Mouse (Mus musculus) lung, embryonic 16.5 days (tissue): ENCODE measurements around the gene Olfr228. TPM values are rescaled to one million over a fixed set of nuclear protein-coding genes. Genes with fewer than 3 reads are reported as not detected.

Source experiments
- polyA plus RNA-seq: library from polyadenylated mRNA; unstranded; fragments of >200 nt; fragmentation: Nextera tagmentation; extraction: Ambion mirVana; gene quantifications from 2 replicates; pipeline ENCODE4 v1.2.1, GENCODE M21; 2015

The Olfr228 gene
- polyA plus RNA-seq, 1 experiment from 2014 or later, result not detected

Other genes starting within 250 kb of the Olfr228 start
- not detected in 2 replicates for gene Olfr1048, start 247.1 kb downstream of the Olfr228 start, polyA plus RNA-seq
- not detected in 2 replicates for gene Olfr1049, start 229.1 kb downstream of the Olfr228 start, polyA plus RNA-seq
- gene Olfr1051, start 208.3 kb downstream of the Olfr228 start, polyA plus RNA-seq, result not detected in 2 replicates
- not detected in 2 replicates for gene Olfr1052, start 194.9 kb downstream of the Olfr228 start, polyA plus RNA-seq
- gene Olfr1053, start 172.1 kb downstream of the Olfr228 start, polyA plus RNA-seq, result not detected in 2 replicates
- not detected in 2 replicates for gene Olfr1054, start 152.0 kb downstream of the Olfr228 start, polyA plus RNA-seq
- not detected in 2 replicates for gene Olfr1055, start 137.1 kb downstream of the Olfr228 start, polyA plus RNA-seq
- not detected in 2 replicates for gene Olfr1056, start 124.9 kb downstream of the Olfr228 start, polyA plus RNA-seq
- not detected in 2 replicates for gene Olfr1057, start 109.0 kb downstream of the Olfr228 start, polyA plus RNA-seq
- not detected in 2 replicates for gene Olfr1058, start 98.8 kb downstream of the Olfr228 start, polyA plus RNA-seq
- gene Olfr1061, start 73.3 kb downstream of the Olfr228 start, polyA plus RNA-seq, result not detected in 2 replicates
- not detected in 2 replicates for gene Olfr1062, start 60.6 kb downstream of the Olfr228 start, polyA plus RNA-seq
- gene Olfr1065, start 36.8 kb downstream of the Olfr228 start, polyA plus RNA-seq, result not detected in 2 replicates
- not detected in 2 replicates for gene Olfr1066, start 31.1 kb downstream of the Olfr228 start, polyA plus RNA-seq
- gene Olfr1076, start 21.1 kb upstream of the Olfr228 start, polyA plus RNA-seq, result not detected in 2 replicates
- gene Olfr1079, start 55.1 kb upstream of the Olfr228 start, polyA plus RNA-seq, result not detected in 2 replicates
- not detected in 2 replicates for gene Olfr1080, start 70.8 kb upstream of the Olfr228 start, polyA plus RNA-seq
- not detected in 2 replicates for gene Olfr1082, start 111.6 kb upstream of the Olfr228 start, polyA plus RNA-seq
- not detected in 2 replicates for gene Olfr1084, start 152.3 kb upstream of the Olfr228 start, polyA plus RNA-seq
- not detected in 2 replicates for gene Olfr1085, start 174.6 kb upstream of the Olfr228 start, polyA plus RNA-seq
- gene Olfr1086, start 192.7 kb upstream of the Olfr228 start, polyA plus RNA-seq, result not detected in 2 replicates
- not detected in 2 replicates for gene Olfr1087, start 211.0 kb upstream of the Olfr228 start, polyA plus RNA-seq
- gene Olfr1089, start 246.3 kb upstream of the Olfr228 start, polyA plus RNA-seq, result not detected in 2 replicates